ENCODE assay signal across 18 mouse cellular contexts in genomic region chr9:84011146-84011545, GRCm38 (mm10).
"Had no signal": no experiment of that assay in that cellular context is flagged by ENCODE, and none has a peak within 500 bp of the region (broad histone marks: within the 10 kb centered on the region; RNA-seq: fewer than 3 reads in every experiment).

No protein-coding gene starts in this region.

- H3K4me3 ChIP-seq: intestine, embryonic 15.5 days; limb, embryonic 12.5 days; limb, embryonic 15.5 days; midbrain, embryonic 12.5 days; midbrain, embryonic 15.5 days; neural tube, embryonic 12.5 days; neural tube, embryonic 15.5 days had no signal

- H3K4me1 ChIP-seq: intestine, embryonic 15.5 days; limb, embryonic 15.5 days; midbrain, embryonic 12.5 days; midbrain, embryonic 15.5 days; neural tube, embryonic 12.5 days; neural tube, embryonic 15.5 days had no signal

- H3K9me3 ChIP-seq: intestine, embryonic 15.5 days; limb, embryonic 12.5 days; limb, embryonic 15.5 days; midbrain, embryonic 12.5 days; midbrain, embryonic 15.5 days; neural tube, embryonic 12.5 days; neural tube, embryonic 15.5 days had no signal

- ATAC-seq: intestine, embryonic 15.5 days; liver, postnatal 0 days; lung, postnatal 0 days; midbrain, embryonic 15.5 days had no signal

- H3K27ac ChIP-seq: intestine, embryonic 15.5 days; limb, embryonic 12.5 days; limb, embryonic 15.5 days; liver, embryonic 14.5 days; macrophage; midbrain, embryonic 12.5 days; midbrain, embryonic 15.5 days; neural tube, embryonic 12.5 days; neural tube, embryonic 15.5 days had no signal

- H3K4me2 ChIP-seq: intestine, embryonic 15.5 days; limb, embryonic 12.5 days; limb, embryonic 15.5 days; liver, embryonic 11.5 days; lung, embryonic 14.5 days; midbrain, embryonic 12.5 days; midbrain, embryonic 15.5 days; neural tube, embryonic 12.5 days; neural tube, embryonic 15.5 days had no signal

- H3K27me3 ChIP-seq: intestine, embryonic 15.5 days; limb, embryonic 12.5 days; limb, embryonic 15.5 days; midbrain, embryonic 12.5 days; midbrain, embryonic 15.5 days; neural tube, embryonic 12.5 days; neural tube, embryonic 15.5 days had no signal

- H3K36me3 ChIP-seq: intestine, embryonic 15.5 days; limb, embryonic 12.5 days; limb, embryonic 15.5 days; midbrain, embryonic 12.5 days; midbrain, embryonic 15.5 days; neural tube, embryonic 12.5 days; neural tube, embryonic 15.5 days had no signal

- DNase-seq: left cerebral cortex, postnatal 4 days; liver, postnatal 0 days; lung, embryonic 14.5 days; right cerebral cortex, adult 18-20 months; thymus, adult 2 months; thymus, postnatal 14 days; thymus, postnatal 4 days had no signal

- H3K9ac ChIP-seq: intestine, embryonic 15.5 days; limb, embryonic 12.5 days; limb, embryonic 15.5 days; liver, embryonic 14.5 days; liver, postnatal 0 days; lung, embryonic 14.5 days; midbrain, embryonic 12.5 days; midbrain, embryonic 15.5 days; neural tube, embryonic 12.5 days; neural tube, embryonic 15.5 days had no signal
